Mouse (Mus musculus): ENCODE measurements around the gene Pdia6. TPM values are rescaled to one million over a fixed set of nuclear protein-coding genes. Genes with fewer than 3 reads are reported as not detected.

The Pdia6 gene
- polyA plus RNA-seq, 1 experiment = 81.4 TPM

DNA sequence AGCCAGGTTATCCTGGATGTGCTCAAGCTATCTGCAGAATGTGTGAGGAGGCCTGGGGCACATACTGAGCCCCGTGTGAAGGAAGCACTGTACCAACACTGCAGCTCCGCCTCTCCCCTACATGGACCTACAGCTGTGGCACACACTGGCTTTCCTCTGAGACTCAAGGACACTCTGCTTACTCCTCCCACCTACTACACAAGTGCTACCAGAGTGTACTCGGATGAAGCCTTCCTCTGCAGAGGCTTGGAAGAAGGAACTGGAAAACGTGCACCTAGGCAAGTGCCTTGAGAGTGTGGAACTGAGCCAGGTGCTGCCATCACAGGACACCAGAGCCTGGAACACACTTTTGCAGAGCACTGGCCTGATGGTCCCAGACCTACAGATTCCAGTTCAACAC lies 24.2 kb downstream of the Pdia6 start:
- Histone ChIP-seq H3K4me3 (ENCODE audit: insufficient read depth, low read length) (no peak overlapping the region), H3K27ac (ENCODE audit: insufficient read depth, low read depth, low read length) (no peak overlapping the region), H3K4me1 (ENCODE audit: control insufficient read depth, insufficient read depth, low read length) (no peaks in the 10 kb centered on the region)
- no peak for TF ChIP-seq POLR2A (IDR thresholded peaks at IDR 0.05; ENCODE audit: borderline replicate concordance, low read depth, low read length)
- no peak for TF ChIP-seq CTCF (IDR thresholded peaks at IDR 0.05; ENCODE audit: low read depth, low read length)

DNA sequence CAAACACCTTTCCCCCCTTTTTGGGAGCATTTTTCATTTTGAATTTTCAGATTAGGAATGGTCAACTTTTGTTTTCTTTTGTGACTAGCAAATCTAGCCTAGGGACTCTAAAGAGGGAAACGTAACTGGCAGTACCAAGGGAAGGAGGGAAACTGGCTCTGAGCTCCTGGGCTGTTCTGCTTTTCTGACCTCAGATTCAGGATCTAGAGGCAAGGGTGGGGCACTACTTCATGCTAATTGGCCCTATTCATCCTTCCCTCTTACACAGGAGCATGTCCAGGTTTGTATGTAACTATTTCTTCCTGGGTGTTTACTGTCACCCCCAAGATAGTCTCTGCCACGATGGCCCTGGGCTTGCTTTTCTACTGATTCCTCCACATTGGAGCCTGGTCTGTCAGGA lies 30.6 kb downstream of the Pdia6 start:
- H3K4me1 ChIP-seq (ENCODE audit: control insufficient read depth, insufficient read depth, low read length) = no peaks in the 10 kb centered on the region
- H3K27ac ChIP-seq (ENCODE audit: insufficient read depth, low read depth, low read length) = no peak overlapping the region
- TF ChIP-seq CTCF (IDR thresholded peaks at IDR 0.05; ENCODE audit: low read depth, low read length) (no peak), POLR2A (IDR thresholded peaks at IDR 0.05; ENCODE audit: borderline replicate concordance, low read depth, low read length) (no peak)
- H3K4me3 ChIP-seq (ENCODE audit: insufficient read depth, low read length) = no peak overlapping the region

DNA sequence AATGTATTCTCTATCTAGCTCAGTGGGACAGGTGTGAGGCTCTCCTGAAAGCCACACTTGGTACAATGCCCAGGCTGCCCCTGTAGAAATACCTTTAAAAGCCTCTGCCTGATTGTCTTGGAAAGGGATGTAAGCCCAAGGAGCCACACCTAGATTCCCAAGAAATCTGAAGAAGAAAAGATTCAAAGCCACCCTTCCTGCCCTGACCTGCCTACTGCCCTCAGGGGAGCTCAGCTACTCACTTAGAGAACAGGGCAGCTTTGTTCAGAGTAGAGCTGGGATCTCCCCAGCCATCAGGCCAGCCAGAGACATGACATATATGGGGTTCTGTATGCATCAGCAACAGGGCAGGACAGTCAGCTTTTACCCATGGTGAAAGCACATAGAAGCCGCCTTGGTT lies 33.6 kb downstream of the Pdia6 start:
- TF ChIP-seq CTCF (IDR thresholded peaks at IDR 0.05; ENCODE audit: low read depth, low read length) = no peak
- TF ChIP-seq POLR2A (IDR thresholded peaks at IDR 0.05; ENCODE audit: borderline replicate concordance, low read depth, low read length) = no peak
- Histone ChIP-seq H3K4me3 (ENCODE audit: insufficient read depth, low read length) (no peak overlapping the region), H3K27ac (ENCODE audit: insufficient read depth, low read depth, low read length) (no peak overlapping the region), H3K4me1 (ENCODE audit: control insufficient read depth, insufficient read depth, low read length) (no peaks in the 10 kb centered on the region)

GRCm38 (mm10) chr12:17305445-17305844 lies 39.1 kb downstream of the Pdia6 start:
- Histone ChIP-seq H3K27ac (ENCODE audit: insufficient read depth, low read depth, low read length) (no peak overlapping the region), H3K4me1 (ENCODE audit: control insufficient read depth, insufficient read depth, low read length) (no peaks in the 10 kb centered on the region), H3K4me3 (ENCODE audit: insufficient read depth, low read length) (no peak overlapping the region)
- TF ChIP-seq CTCF (IDR thresholded peaks at IDR 0.05; ENCODE audit: low read depth, low read length) (no peak), POLR2A (IDR thresholded peaks at IDR 0.05; ENCODE audit: borderline replicate concordance, low read depth, low read length) (no peak)

GRCm38 (mm10) chr12:17308246-17308645 lies 41.9 kb downstream of the Pdia6 start:
- TF ChIP-seq CTCF (IDR thresholded peaks at IDR 0.05; ENCODE audit: low read depth, low read length) (no peak), POLR2A (IDR thresholded peaks at IDR 0.05; ENCODE audit: borderline replicate concordance, low read depth, low read length) (no peak)
- no peak overlapping the region for H3K27ac ChIP-seq (ENCODE audit: insufficient read depth, low read depth, low read length)
- H3K4me3 ChIP-seq (ENCODE audit: insufficient read depth, low read length) = no peak overlapping the region
- no peaks in the 10 kb centered on the region for H3K4me1 ChIP-seq (ENCODE audit: control insufficient read depth, insufficient read depth, low read length)

DNA sequence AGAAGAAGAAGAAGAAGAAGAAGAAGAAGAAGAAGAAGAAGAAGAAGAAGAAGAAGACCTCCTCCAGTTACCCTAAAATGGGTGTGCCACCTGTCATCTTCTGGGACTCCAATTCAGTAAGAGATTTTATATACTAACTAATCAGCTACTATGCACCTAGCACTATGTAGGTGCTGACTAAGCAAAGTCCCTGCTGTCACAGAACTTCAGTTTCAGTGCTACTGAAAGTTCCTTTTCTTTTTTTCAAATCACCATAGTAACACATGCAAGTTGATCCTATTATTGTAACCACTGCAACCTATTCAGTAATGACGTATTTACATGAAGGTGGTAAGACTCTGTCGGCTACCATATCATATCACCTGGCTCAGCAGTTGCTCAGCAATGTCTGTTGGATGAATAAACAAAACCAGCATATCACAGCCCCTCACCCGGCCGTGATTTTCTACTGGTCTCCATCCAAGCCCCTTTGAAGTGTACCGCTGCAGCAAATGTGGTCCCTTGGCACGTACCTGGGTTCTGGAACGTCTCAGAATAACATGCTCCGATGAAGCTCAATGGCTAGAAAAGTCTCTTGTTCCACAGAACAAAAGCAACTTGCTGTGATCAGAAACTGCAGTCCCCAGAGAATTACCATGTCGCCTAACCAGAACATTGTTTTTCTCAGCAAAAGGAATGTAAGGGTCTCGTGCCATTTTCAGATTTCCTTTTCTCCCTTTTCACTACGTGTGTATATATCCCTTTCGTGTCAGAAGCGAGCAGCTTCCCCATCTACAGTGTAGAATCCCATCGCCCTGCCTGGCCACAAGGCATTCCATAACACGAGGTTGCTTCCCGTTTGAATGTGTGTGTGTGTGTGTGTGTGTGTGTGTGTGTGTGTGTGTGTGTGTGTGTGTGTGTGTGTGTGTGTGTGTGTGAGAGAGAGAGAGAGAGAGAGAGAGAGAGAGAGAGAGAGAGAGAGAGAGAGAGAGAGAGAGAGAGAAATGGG lies 44.8 kb downstream of the Pdia6 start:
- H3K4me1 ChIP-seq (ENCODE audit: control insufficient read depth, insufficient read depth, low read length) = no peaks in the 10 kb centered on the region
- H3K4me3 ChIP-seq (ENCODE audit: insufficient read depth, low read length) = no peak overlapping the region
- H3K27ac ChIP-seq (ENCODE audit: insufficient read depth, low read depth, low read length) = no peak overlapping the region
- no peak for TF ChIP-seq POLR2A (IDR thresholded peaks at IDR 0.05; ENCODE audit: borderline replicate concordance, low read depth, low read length)
- TF ChIP-seq CTCF (IDR thresholded peaks at IDR 0.05; ENCODE audit: low read depth, low read length) = no peak

- Histone ChIP-seq H3K27ac (ENCODE audit: insufficient read depth, low read depth, low read length) (no peak overlapping the region), H3K4me1 (ENCODE audit: control insufficient read depth, insufficient read depth, low read length) (no peaks in the 10 kb centered on the region), H3K4me3 (ENCODE audit: insufficient read depth, low read length) (no peak overlapping the region)
- TF ChIP-seq CTCF (IDR thresholded peaks at IDR 0.05; ENCODE audit: low read depth, low read length) (no peak), POLR2A (IDR thresholded peaks at IDR 0.05; ENCODE audit: borderline replicate concordance, low read depth, low read length) (no peak)
Observed at GRCm38 (mm10) chr12:17316096-17316495, 49.8 kb downstream of the Pdia6 start.

DNA sequence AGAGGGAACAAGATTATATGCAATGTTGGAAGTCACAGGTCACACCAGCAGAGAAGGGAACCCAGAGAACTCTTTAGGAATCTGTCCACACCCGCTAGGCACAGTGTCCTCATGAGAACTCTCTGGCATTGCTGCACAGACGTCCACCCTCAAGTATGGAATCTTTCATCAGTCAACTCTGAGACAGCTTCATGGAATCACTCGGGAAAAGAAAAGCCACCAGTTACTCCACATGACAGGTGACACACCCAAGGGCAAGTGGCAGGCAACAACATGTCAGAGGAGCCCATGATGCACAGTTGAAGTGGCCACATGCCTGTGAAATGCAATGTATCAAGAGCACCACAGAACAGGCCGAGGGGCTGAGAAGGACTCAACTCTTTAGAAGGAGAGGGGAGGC lies 51.6 kb downstream of the Pdia6 start:
- H3K4me3 ChIP-seq (ENCODE audit: insufficient read depth, low read length) = no peak overlapping the region
- TF ChIP-seq POLR2A (IDR thresholded peaks at IDR 0.05; ENCODE audit: borderline replicate concordance, low read depth, low read length) = no peak
- TF ChIP-seq CTCF (IDR thresholded peaks at IDR 0.05; ENCODE audit: low read depth, low read length) = no peak
- H3K27ac ChIP-seq (ENCODE audit: insufficient read depth, low read depth, low read length) = no peak overlapping the region
- no peaks in the 10 kb centered on the region for H3K4me1 ChIP-seq (ENCODE audit: control insufficient read depth, insufficient read depth, low read length)

DNA sequence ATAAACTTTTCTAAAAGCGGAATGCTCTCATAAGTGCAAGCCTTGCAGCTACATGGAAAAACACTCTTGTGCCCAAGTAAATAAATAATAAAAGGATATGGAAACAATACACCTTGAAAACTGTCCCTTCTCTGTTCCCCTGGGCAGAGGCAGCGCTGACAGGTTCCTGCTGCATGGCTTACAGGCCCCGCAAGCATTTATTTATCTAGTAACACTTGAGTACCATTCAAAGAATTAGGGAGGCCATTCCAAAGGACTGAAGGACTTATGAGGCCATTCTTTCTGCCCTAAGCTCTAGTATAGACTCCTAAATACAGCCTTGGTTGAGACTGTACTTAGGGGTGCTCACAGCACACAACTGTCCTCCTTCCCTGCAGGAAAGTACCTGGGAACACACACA lies 52.1 kb downstream of the Pdia6 start:
- Histone ChIP-seq H3K4me3 (ENCODE audit: insufficient read depth, low read length) (no peak overlapping the region), H3K27ac (ENCODE audit: insufficient read depth, low read depth, low read length) (no peak overlapping the region), H3K4me1 (ENCODE audit: control insufficient read depth, insufficient read depth, low read length) (no peaks in the 10 kb centered on the region)
- TF ChIP-seq POLR2A (IDR thresholded peaks at IDR 0.05; ENCODE audit: borderline replicate concordance, low read depth, low read length) (no peak), CTCF (IDR thresholded peaks at IDR 0.05; ENCODE audit: low read depth, low read length) (no peak)

Measured in bone marrow macrophage, adult 2 months (primary cell).